Mouse (Mus musculus): ENCODE measurements around the gene Gm28042. TPM values are rescaled to one million over a fixed set of nuclear protein-coding genes. Genes with fewer than 3 reads are reported as not detected.

Gene Gm28042
- polyA plus RNA-seq, 1 experiment from 2014 or later, result 2.2 TPM

DNA sequence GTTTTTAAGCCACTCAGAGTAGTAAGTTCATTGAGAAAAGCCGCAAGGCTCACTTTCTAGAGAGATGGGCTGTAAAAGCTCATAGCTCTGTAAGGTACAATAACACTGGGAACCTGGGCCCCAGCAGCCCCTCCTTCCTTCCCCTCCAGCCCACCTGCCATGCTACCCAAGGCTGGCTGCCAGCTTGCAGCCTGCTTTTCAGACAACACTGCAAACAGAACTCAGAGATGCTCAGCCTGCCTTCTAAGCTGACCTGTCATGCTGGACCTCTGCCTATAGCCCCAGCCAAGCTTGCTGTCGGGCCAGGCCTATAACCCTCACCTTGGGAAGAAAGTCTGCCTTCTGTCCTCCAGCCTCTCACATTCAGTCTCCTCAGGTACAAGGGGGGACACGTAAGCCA is 17.4 kb downstream of the Gm28042 start:
- WGBS, result 74% methylated on average over 3 of the region's 3 CpGs
- no peak overlapping the region for H3K9ac ChIP-seq (ENCODE audit: low read length)
- DNase-seq (ENCODE audit: low spot score), result no peak
- peaks cover 18% of the 10 kb centered on the region for H3K4me1 ChIP-seq (replicated peaks; ENCODE audit: control insufficient read depth, insufficient read depth, low read length)
- H3K4me3 ChIP-seq (ENCODE audit: low read depth, low read length), result no peak overlapping the region
- H3K27me3 ChIP-seq (replicated peaks; ENCODE audit: control insufficient read depth, insufficient read depth, low read length), result no peaks in the 10 kb centered on the region
- H3K36me3 ChIP-seq (ENCODE audit: control insufficient read depth, insufficient read depth, low read length), result peaks cover 28% of the 10 kb centered on the region
- ATAC-seq (replicated peaks; ENCODE audit: low FRiP score, low TSS enrichment, low read depth), result no peak
- H3K9me3 ChIP-seq (ENCODE audit: control insufficient read depth, low read length), result no peaks in the 10 kb centered on the region
- 0 out of 2 replicates have a peak overlapping the region, but pooled peaks have one; percentile 2 for H3K27ac ChIP-seq (ENCODE audit: low read depth)
- H3K4me2 ChIP-seq (ENCODE audit: low read length), result no peak overlapping the region

DNA sequence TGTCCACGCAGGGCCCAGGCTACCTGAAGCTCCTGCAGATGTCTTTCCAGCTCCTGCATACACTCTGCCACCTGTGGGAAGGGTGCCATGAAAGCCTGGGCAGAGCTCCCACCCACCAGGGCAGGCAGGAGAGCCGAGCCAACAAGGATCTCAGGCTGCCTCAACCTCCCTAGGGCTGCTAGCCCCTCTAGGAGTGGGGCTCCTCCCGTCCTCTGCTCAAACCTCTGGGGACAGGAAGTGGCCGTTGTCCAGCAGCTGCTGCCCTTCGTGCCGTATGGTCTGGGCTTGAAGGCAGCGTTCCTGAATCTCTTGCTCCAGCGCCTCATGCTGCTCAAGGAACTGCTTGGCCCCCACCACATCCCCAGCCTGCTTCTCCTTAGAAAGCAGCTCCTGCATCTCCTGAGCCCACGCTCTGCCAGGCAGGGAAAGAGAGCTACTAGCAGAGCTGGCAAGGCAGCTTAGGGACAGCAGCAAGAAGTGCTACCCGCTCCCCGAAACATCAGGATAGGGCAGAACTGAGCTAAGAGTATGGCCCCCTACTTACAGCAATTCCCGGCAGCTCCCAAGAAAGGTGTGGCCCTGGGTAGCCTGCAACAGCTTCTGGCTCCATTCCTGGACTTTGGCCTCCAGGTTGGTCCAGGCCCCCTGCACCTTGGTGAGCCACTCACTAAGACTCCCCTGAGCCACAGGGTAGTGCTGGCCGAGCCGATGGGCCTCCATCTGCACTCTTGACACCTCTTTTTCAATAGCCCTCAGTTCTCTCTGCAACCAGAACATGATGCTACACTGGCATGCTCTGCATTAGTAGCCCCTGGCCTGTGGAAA is 19.4 kb downstream of the Gm28042 start:
- Histone ChIP-seq H3K9me3 (ENCODE audit: control insufficient read depth, low read length) (no peaks in the 10 kb centered on the region), H3K27ac (ENCODE audit: low read depth) (no peak overlapping the region), H3K4me3 (ENCODE audit: low read depth, low read length) (no peak overlapping the region), H3K4me1 (replicated peaks; ENCODE audit: control insufficient read depth, insufficient read depth, low read length) (peaks cover 18% of the 10 kb centered on the region), H3K9ac (ENCODE audit: low read length) (no peak overlapping the region), H3K4me2 (ENCODE audit: low read length) (no peak overlapping the region), H3K36me3 (ENCODE audit: control insufficient read depth, insufficient read depth, low read length) (peaks cover 9% of the 10 kb centered on the region), H3K27me3 (replicated peaks; ENCODE audit: control insufficient read depth, insufficient read depth, low read length) (no peaks in the 10 kb centered on the region)
- DNase-seq (ENCODE audit: low spot score) (no peak), ATAC-seq (replicated peaks; ENCODE audit: low FRiP score, low TSS enrichment, low read depth) (no peak; the same call in 1 of the 2 replicates)
- 64% methylated on average over 14 of the region's 14 CpGs for WGBS

DNA sequence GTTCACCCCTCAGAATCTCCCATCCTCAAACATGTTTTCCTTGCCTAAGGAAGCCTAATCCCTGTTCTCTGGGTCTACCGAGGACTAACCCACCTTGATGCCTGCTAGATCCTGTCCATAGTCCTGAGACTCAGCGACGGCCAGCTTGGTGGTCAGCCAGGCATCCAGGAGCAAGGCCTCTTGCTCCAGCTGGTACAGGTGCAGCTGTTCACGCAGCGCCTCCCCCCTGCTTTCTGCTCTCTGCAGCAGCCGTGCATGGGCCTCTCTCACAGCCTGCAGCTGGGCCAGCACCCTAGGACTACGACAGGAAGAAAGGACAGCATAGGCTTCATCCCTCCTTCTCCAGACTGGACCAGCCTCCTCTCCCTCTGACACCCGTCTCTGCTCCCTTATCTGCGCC is 20.9 kb downstream of the Gm28042 start:
- no peaks in the 10 kb centered on the region for H3K36me3 ChIP-seq (ENCODE audit: control insufficient read depth, insufficient read depth, low read length)
- WGBS, result 78% methylated on average over 9 of the region's 9 CpGs
- ATAC-seq (replicated peaks; ENCODE audit: low FRiP score, low TSS enrichment, low read depth), result no peak
- H3K4me2 ChIP-seq (ENCODE audit: low read length), result no peak overlapping the region
- no peak overlapping the region for H3K9ac ChIP-seq (ENCODE audit: low read length)
- no peak for DNase-seq (ENCODE audit: low spot score)
- H3K4me3 ChIP-seq (ENCODE audit: low read depth, low read length), result no peak overlapping the region
- H3K4me1 ChIP-seq (replicated peaks; ENCODE audit: control insufficient read depth, insufficient read depth, low read length), result peaks cover 18% of the 10 kb centered on the region
- no peaks in the 10 kb centered on the region for H3K27me3 ChIP-seq (replicated peaks; ENCODE audit: control insufficient read depth, insufficient read depth, low read length)
- no peak overlapping the region for H3K27ac ChIP-seq (ENCODE audit: low read depth)
- no peaks in the 10 kb centered on the region for H3K9me3 ChIP-seq (ENCODE audit: control insufficient read depth, low read length)

DNA sequence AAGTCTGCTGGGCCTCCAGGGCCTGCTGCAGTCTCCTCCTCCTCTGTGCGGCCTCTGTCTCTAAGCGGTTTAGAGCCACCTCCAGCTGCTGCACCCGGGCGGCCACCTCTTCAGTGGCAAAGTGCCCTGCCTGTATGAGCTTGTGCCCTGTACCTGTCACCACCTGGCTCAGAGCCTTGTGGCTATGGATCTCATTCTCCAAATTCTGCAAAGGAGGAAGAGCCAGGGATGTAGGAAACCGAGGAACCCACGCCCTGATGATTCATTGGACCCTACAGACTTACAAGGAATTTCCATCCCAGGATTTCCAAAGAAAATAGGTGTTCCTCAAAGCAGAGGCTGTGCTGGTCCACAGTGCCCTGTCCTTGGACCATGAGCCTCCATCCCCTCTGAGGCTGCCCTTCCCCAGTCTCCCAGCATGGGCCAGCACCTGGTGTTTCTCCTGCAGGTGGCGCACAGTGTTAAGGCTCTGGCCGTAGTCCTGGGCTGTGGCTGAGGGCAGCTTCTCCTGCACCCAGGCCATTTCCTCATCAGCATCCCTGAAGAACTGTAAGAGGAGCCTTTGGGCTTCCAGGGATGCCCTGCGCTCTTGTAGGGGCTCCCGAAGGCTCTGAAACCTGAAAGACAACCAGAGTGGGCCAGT is 22.5 kb downstream of the Gm28042 start:
- Histone ChIP-seq H3K27me3 (replicated peaks; ENCODE audit: control insufficient read depth, insufficient read depth, low read length) (no peaks in the 10 kb centered on the region), H3K4me1 (replicated peaks; ENCODE audit: control insufficient read depth, insufficient read depth, low read length) (peaks cover 9% of the 10 kb centered on the region; the same call in 1 of the 2 replicates), H3K9ac (ENCODE audit: low read length) (no peak overlapping the region), H3K4me3 (ENCODE audit: low read depth, low read length) (no peak overlapping the region), H3K27ac (ENCODE audit: low read depth) (no peak overlapping the region), H3K9me3 (ENCODE audit: control insufficient read depth, low read length) (no peaks in the 10 kb centered on the region), H3K36me3 (ENCODE audit: control insufficient read depth, insufficient read depth, low read length) (no peaks in the 10 kb centered on the region), H3K4me2 (ENCODE audit: low read length) (no peak overlapping the region)
- ATAC-seq (replicated peaks; ENCODE audit: low FRiP score, low TSS enrichment, low read depth) (no peak), DNase-seq (ENCODE audit: low spot score) (peak; percentile 67)
- WGBS, result 62% methylated on average over 10 of the region's 10 CpGs

DNA sequence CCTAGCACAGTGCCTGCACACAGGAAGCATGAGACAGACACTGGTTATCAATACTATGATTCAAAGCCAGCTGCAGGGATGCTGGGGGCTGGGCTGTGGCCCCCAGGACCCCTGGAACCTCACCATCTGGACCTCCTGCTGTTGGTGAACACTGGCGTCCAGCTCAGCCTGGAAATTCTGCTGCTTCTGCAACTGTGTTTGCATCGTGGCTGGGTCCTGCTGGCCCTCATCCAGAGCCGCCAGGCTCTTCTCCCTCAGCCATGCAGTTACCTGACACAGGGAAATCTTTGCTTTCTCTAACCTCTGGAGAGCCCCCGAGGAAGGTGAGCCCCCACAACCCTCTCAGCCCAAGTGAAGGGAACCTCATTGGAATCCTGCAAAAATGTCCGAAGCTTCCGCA is 24.1 kb downstream of the Gm28042 start:
- no peak for DNase-seq (ENCODE audit: low spot score)
- 55% methylated on average over 6 of the region's 6 CpGs for WGBS
- H3K36me3 ChIP-seq (ENCODE audit: control insufficient read depth, insufficient read depth, low read length), result no peaks in the 10 kb centered on the region
- H3K9me3 ChIP-seq (ENCODE audit: control insufficient read depth, low read length), result no peaks in the 10 kb centered on the region
- H3K4me1 ChIP-seq (replicated peaks; ENCODE audit: control insufficient read depth, insufficient read depth, low read length), result 0 out of 2 replicates have a peak, but pooled peaks cover 3% of the 10 kb centered on the region
- H3K4me2 ChIP-seq (ENCODE audit: low read length), result no peak overlapping the region
- no peak overlapping the region for H3K9ac ChIP-seq (ENCODE audit: low read length)
- no peak overlapping the region for H3K27ac ChIP-seq (ENCODE audit: low read depth)
- no peak for ATAC-seq (replicated peaks; ENCODE audit: low FRiP score, low TSS enrichment, low read depth)
- H3K4me3 ChIP-seq (ENCODE audit: low read depth, low read length), result no peak overlapping the region
- no peaks in the 10 kb centered on the region for H3K27me3 ChIP-seq (replicated peaks; ENCODE audit: control insufficient read depth, insufficient read depth, low read length)

DNA sequence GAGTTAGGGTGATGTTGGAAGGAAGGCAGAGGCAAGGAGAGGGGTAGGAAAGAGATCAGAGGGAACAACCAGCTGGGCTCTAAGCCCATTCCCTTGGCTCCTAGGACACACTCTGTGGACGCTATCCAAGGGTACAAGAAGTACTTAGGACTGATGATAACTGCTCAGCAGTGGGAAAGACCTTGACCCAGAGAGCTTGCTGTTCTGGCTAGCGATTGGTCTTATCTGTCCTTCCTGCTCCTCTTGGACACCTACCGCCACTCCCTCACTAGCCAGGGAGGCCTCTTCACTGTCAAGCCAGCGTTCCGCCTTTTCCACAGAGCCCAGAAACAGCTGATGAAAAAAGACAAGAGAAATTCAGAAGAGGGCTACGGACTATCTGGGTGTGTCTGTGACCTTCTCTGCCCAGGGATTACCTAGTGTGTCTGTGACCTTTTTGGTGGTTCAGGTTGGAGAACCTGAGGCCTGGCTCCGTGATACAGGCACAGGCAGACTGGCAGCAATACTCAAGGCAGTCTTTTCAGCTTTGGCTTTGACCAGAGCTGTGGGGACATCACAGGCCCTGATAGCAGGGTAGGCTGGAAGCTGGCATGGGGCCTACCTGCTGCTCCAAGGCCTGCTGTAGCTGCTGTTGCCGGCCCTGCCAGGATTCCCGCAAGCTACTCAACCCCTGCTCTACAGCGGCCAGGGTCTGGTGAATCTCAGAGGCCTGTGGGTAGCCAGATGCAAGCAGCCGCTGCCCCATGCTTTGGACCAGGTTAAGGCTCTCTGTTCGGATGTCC is 27.7 kb downstream of the Gm28042 start:
- ATAC-seq (replicated peaks; ENCODE audit: low FRiP score, low TSS enrichment, low read depth) (no peak), DNase-seq (ENCODE audit: low spot score) (no peak)
- H3K4me3 ChIP-seq (ENCODE audit: low read depth, low read length), result no peak overlapping the region
- no peak overlapping the region for H3K27ac ChIP-seq (ENCODE audit: low read depth)
- 87% methylated on average over 12 of the region's 12 CpGs for WGBS
- H3K27me3 ChIP-seq (replicated peaks; ENCODE audit: control insufficient read depth, insufficient read depth, low read length), result no peaks in the 10 kb centered on the region
- H3K9me3 ChIP-seq (ENCODE audit: control insufficient read depth, low read length), result no peaks in the 10 kb centered on the region
- no peak overlapping the region for H3K9ac ChIP-seq (ENCODE audit: low read length)
- H3K4me1 ChIP-seq (replicated peaks; ENCODE audit: control insufficient read depth, insufficient read depth, low read length), result no peaks in the 10 kb centered on the region
- H3K4me2 ChIP-seq (ENCODE audit: low read length), result no peak overlapping the region
- no peaks in the 10 kb centered on the region for H3K36me3 ChIP-seq (ENCODE audit: control insufficient read depth, insufficient read depth, low read length)

DNA sequence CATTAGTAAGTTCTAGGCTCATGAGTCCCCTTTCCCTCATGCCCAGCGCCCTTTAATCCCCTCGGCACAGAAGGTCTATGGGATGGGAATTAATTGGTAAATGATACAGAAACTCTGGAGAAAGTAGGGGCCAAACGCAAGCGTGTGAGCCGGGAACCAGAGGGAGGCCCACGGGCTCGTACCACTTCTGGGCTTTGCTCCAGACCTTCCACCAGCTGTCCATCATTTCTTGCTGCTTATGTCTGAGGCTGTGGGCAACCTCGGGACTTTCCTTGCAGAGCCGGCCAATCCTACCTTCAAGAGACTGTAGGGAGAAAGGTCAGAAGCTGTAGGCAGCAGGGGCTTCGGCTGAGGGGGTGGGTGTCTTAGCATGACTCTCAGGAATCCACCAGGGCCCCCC is 28.6 kb downstream of the Gm28042 start:
- ATAC-seq (replicated peaks; ENCODE audit: low FRiP score, low TSS enrichment, low read depth) (no peak), DNase-seq (ENCODE audit: low spot score) (no peak)
- Histone ChIP-seq H3K9ac (ENCODE audit: low read length) (no peak overlapping the region), H3K9me3 (ENCODE audit: control insufficient read depth, low read length) (no peaks in the 10 kb centered on the region), H3K36me3 (ENCODE audit: control insufficient read depth, insufficient read depth, low read length) (no peaks in the 10 kb centered on the region), H3K27ac (ENCODE audit: low read depth) (no peak overlapping the region), H3K4me3 (ENCODE audit: low read depth, low read length) (no peak overlapping the region), H3K27me3 (replicated peaks; ENCODE audit: control insufficient read depth, insufficient read depth, low read length) (no peaks in the 10 kb centered on the region), H3K4me2 (ENCODE audit: low read length) (no peak overlapping the region), H3K4me1 (replicated peaks; ENCODE audit: control insufficient read depth, insufficient read depth, low read length) (no peaks in the 10 kb centered on the region)
- 79% methylated on average over 10 of the region's 10 CpGs for WGBS

DNA sequence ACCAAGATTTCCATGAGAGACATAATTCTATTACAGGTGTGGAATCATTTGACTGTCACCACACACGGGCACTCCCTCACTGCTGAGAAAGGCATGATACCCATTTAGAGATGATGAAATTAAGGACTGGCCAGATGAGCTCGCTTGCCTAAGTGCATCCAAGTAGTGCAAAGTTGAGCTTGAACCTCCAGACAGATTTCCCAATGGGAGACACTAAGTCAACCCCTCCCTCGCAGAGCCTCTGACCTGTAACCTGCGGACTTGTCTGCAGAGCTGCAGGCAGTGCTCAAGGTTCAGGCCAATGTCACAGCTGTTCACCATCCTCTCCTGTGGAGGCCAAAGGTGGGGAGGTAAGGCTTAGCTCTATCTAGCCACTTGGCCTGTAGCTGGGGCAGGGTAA is 31.5 kb downstream of the Gm28042 start:
- Histone ChIP-seq H3K4me3 (ENCODE audit: low read depth, low read length) (no peak overlapping the region), H3K4me1 (replicated peaks; ENCODE audit: control insufficient read depth, insufficient read depth, low read length) (no peaks in the 10 kb centered on the region), H3K27me3 (replicated peaks; ENCODE audit: control insufficient read depth, insufficient read depth, low read length) (no peaks in the 10 kb centered on the region), H3K27ac (ENCODE audit: low read depth) (no peak overlapping the region), H3K4me2 (ENCODE audit: low read length) (no peak overlapping the region), H3K9me3 (ENCODE audit: control insufficient read depth, low read length) (no peaks in the 10 kb centered on the region), H3K36me3 (ENCODE audit: control insufficient read depth, insufficient read depth, low read length) (no peaks in the 10 kb centered on the region), H3K9ac (ENCODE audit: low read length) (no peak overlapping the region)
- WGBS, result 88% methylated on average over 4 of the region's 4 CpGs
- ATAC-seq (replicated peaks; ENCODE audit: low FRiP score, low TSS enrichment, low read depth), result no peak
- DNase-seq (ENCODE audit: low spot score), result no peak
